Mouse (Mus musculus) limb, embryonic 14.5 days (tissue): ENCODE data around the gene Acsf3. TPM values are rescaled to one million over a fixed set of nuclear protein-coding genes. Genes with fewer than 3 reads are reported as not detected.

Source experiments
- ATAC-seq: fragments of 200-750 bp; cut with Nextera tagmentation; 2 replicates; pipeline ENCODE4 v1.8.0; 2017; ENCODE audit warnings: low read depth, moderate number of reproducible peaks, moderate TSS enrichment; ENCODE audit not compliant: low FRiP score
- DNase-seq: peaks from one replicate; pipeline ENCODE4 v3.0.0-alpha.2; 2015; ENCODE audit warnings: low spot score
- H3K27ac ChIP-seq: fragments of 300-500 bp; sonication (generic); replicated peaks from 2 replicates; pipeline ENCODE4 v1.5.1; 2014; ENCODE audit warnings: low read depth, mild to moderate bottlenecking, low read length, moderate library complexity, mixed read lengths
- H3K27me3 ChIP-seq: fragments of 300-500 bp; sonication (generic); 2 replicates; pipeline ENCODE4 v1.6.1; 2014; ENCODE audit warnings: low read length, mixed read lengths; ENCODE audit not compliant: control insufficient read depth, insufficient read depth
- H3K36me3 ChIP-seq: fragments of 300-500 bp; sonication (generic); 2 replicates; pipeline ENCODE4 v1.6.1; 2014; ENCODE audit warnings: mild to moderate bottlenecking, low read length, moderate library complexity, mixed read lengths; ENCODE audit not compliant: control insufficient read depth, insufficient read depth
- H3K4me1 ChIP-seq: fragments of 300-500 bp; sonication (generic); 2 replicates; pipeline ENCODE4 v1.6.1; 2014; ENCODE audit warnings: antibody characterized with exemption, low read length, mixed read lengths; ENCODE audit not compliant: control insufficient read depth, insufficient read depth
- H3K4me2 ChIP-seq: fragments of 300-500 bp; sonication (generic); replicated peaks from 2 replicates; pipeline ENCODE4 v1.6.1; 2014; ENCODE audit warnings: low read depth, mild to moderate bottlenecking, low read length, moderate library complexity; ENCODE audit not compliant: severe bottlenecking
- H3K4me3 ChIP-seq: fragments of 300-500 bp; sonication (generic); replicated peaks from 2 replicates; pipeline ENCODE4 v1.5.1; 2014; ENCODE audit warnings: low read length
- H3K9ac ChIP-seq: fragments of 300-500 bp; sonication (generic); 2 replicates; pipeline ENCODE4 v1.6.1; 2014; ENCODE audit warnings: mild to moderate bottlenecking, low read depth, low read length, moderate library complexity; ENCODE audit not compliant: severe bottlenecking
- H3K9me3 ChIP-seq: fragments of 300-500 bp; sonication (generic); 2 replicates; pipeline ENCODE4 v1.6.1; 2016; ENCODE audit warnings: low read length; ENCODE audit not compliant: control insufficient read depth
- POLR2A ChIP-seq: fragments of 200-500 bp; IDR thresholded peaks from 2 replicates; pipeline ENCODE4 v1.8.0; 2012; ENCODE audit warnings: inconsistent platforms, mild to moderate bottlenecking, moderate library complexity, borderline replicate concordance; ENCODE audit not compliant: insufficient read depth, insufficient read length; ENCODE audit errors: extremely low read depth
- WGBS: fragments of 180-500 bp; shearing (Covaris S2); extraction: QIAGEN DNeasy Blood & Tissue Kit; methylation state at CpG from one replicate; pipeline ENCODE4 v1.1.7; 2014; 5-methylcytosine and 5-hydroxymethylcytosine counted together
- polyA plus RNA-seq, 2 experiments: library from polyadenylated mRNA; depleted of rRNA in 1 of 2; stranded (reverse) in 1 of 2; unstranded in 1 of 2; fragments of >200 nt; fragmentation: Nextera tagmentation in 1 of 2; extraction: Ambion mirVana in 1 of 2; gene quantifications; 2 replicates each; pipeline versions ENCODE4 v1.2.1 to v1.2.3; 2012 to 2014

Gene Acsf3
- polyA plus RNA-seq, 2 experiments: 15.4 to 19.1 TPM

- Histone ChIP-seq H3K9ac (no peak overlapping the region), H3K27me3 (no peaks in the 10 kb centered on the region), H3K36me3 (no peaks in the 10 kb centered on the region), H3K4me1 (peaks cover 19% of the 10 kb centered on the region), H3K9me3 (no peaks in the 10 kb centered on the region), H3K4me3 (no peak overlapping the region), H3K4me2 (no peak overlapping the region), H3K27ac (no peak overlapping the region)
- no peak for TF ChIP-seq POLR2A
- DNase-seq: no peak
- ATAC-seq: no peak
- 50% methylated on average over 6 of the region's 6 CpGs for WGBS
Observed at GRCm38 (mm10) chr8:122749333-122749958, 25.8 kb upstream of the Acsf3 start.

- WGBS: 72% methylated on average over 5 of the region's 5 CpGs
- H3K36me3 ChIP-seq: no peaks in the 10 kb centered on the region
- no peaks in the 10 kb centered on the region for H3K9me3 ChIP-seq
- H3K9ac ChIP-seq: no peak overlapping the region
- H3K4me1 ChIP-seq: peaks cover 3% of the 10 kb centered on the region
- no peak overlapping the region for H3K4me2 ChIP-seq
- no peak overlapping the region for H3K27ac ChIP-seq
- ATAC-seq (no peak), DNase-seq (no peak)
- H3K27me3 ChIP-seq: no peaks in the 10 kb centered on the region
- no peak for TF ChIP-seq POLR2A
- H3K4me3 ChIP-seq: no peak overlapping the region
Observed at GRCm38 (mm10) chr8:122751342-122751741, 23.9 kb upstream of the Acsf3 start.

- Histone ChIP-seq H3K9ac (no peak overlapping the region), H3K27me3 (no peaks in the 10 kb centered on the region)
- no peak for TF ChIP-seq POLR2A
Observed at GRCm38 (mm10) chr8:122752111-122752721, 23.1 kb upstream of the Acsf3 start.

GRCm38 (mm10) chr8:122758597-122758996 lies 16.7 kb upstream of the Acsf3 start:
- H3K4me2 ChIP-seq: no peak overlapping the region
- H3K4me3 ChIP-seq: no peak overlapping the region
- no peaks in the 10 kb centered on the region for H3K36me3 ChIP-seq
- TF ChIP-seq POLR2A: no peak
- no peaks in the 10 kb centered on the region for H3K9me3 ChIP-seq
- H3K4me1 ChIP-seq: no peaks in the 10 kb centered on the region
- no peak overlapping the region for H3K9ac ChIP-seq
- ATAC-seq: no peak
- H3K27ac ChIP-seq: no peak overlapping the region
- no peaks in the 10 kb centered on the region for H3K27me3 ChIP-seq
- DNase-seq: no peak

More at GRCm38 (mm10) chr8:122752111-122752721, 23.1 kb upstream of the Acsf3 start:
- DNase-seq (no peak), ATAC-seq (no peak)
- H3K4me3 ChIP-seq: no peak overlapping the region
- H3K4me1 ChIP-seq: no peaks in the 10 kb centered on the region
- no peaks in the 10 kb centered on the region for H3K36me3 ChIP-seq
- WGBS: 79% methylated on average over 28 of the region's 29 CpGs
- no peaks in the 10 kb centered on the region for H3K9me3 ChIP-seq
- H3K27ac ChIP-seq: no peak overlapping the region
- no peak overlapping the region for H3K4me2 ChIP-seq

GRCm38 (mm10) chr8:122760116-122760515 lies 15.2 kb upstream of the Acsf3 start:
- no peak overlapping the region for H3K4me3 ChIP-seq
- no peak overlapping the region for H3K9ac ChIP-seq
- no peaks in the 10 kb centered on the region for H3K9me3 ChIP-seq
- no peaks in the 10 kb centered on the region for H3K27me3 ChIP-seq
- H3K4me2 ChIP-seq: no peak overlapping the region
- WGBS: 69% methylated on average over 7 of the region's 7 CpGs
- no peak for TF ChIP-seq POLR2A
- no peaks in the 10 kb centered on the region for H3K36me3 ChIP-seq
- ATAC-seq: no peak
- no peak for DNase-seq
- no peaks in the 10 kb centered on the region for H3K4me1 ChIP-seq
- no peak overlapping the region for H3K27ac ChIP-seq
